Mouse (Mus musculus) splenic B cell, adult 2 months (primary cell): ENCODE results near the gene Adcyap1r1.

Experiments used
- DNase-seq: peaks from one replicate; pipeline ENCODE4 v3.0.0-alpha.2; 2011; ENCODE audit warnings: low read depth, low spot score
- H3K27me3 ChIP-seq: 2 replicates; pipeline ENCODE4 v1.6.1; 2012; ENCODE audit warnings: mild to moderate bottlenecking, low read length, moderate library complexity, mixed read lengths; ENCODE audit not compliant: control insufficient read depth, poor library complexity, insufficient read depth, severe bottlenecking
- H3K36me3 ChIP-seq: 2 replicates; pipeline ENCODE4 v1.6.1; 2012; ENCODE audit warnings: mild to moderate bottlenecking, low read length, moderate library complexity, mixed read lengths; ENCODE audit not compliant: control insufficient read depth, poor library complexity, insufficient read depth, severe bottlenecking

Adcyap1r1 gene

GRCm38 (mm10) chr6:55502309-55502708, 50.5 kb downstream of the Adcyap1r1 start:
- Histone ChIP-seq H3K27me3 (no peaks in the 10 kb centered on the region), H3K36me3 (no peaks in the 10 kb centered on the region)
- no peak for DNase-seq

- peak; percentile 2 for DNase-seq
- no peaks in the 10 kb centered on the region for H3K27me3 ChIP-seq
- H3K36me3 ChIP-seq, result no peaks in the 10 kb centered on the region
Observed at GRCm38 (mm10) chr6:55504797-55505488, 53.2 kb downstream of the Adcyap1r1 start.

GRCm38 (mm10) chr6:55506519-55506918, 54.7 kb downstream of the Adcyap1r1 start:
- no peak for DNase-seq
- no peaks in the 10 kb centered on the region for H3K27me3 ChIP-seq
- no peaks in the 10 kb centered on the region for H3K36me3 ChIP-seq

GRCm38 (mm10) chr6:55509130-55509870, 57.5 kb downstream of the Adcyap1r1 start:
- Histone ChIP-seq H3K27me3 (no peaks in the 10 kb centered on the region), H3K36me3 (no peaks in the 10 kb centered on the region)
- DNase-seq, result no peak

GRCm38 (mm10) chr6:55511212-55512065, 59.7 kb downstream of the Adcyap1r1 start:
- Histone ChIP-seq H3K27me3 (no peaks in the 10 kb centered on the region), H3K36me3 (no peaks in the 10 kb centered on the region)
- peak; percentile 13 for DNase-seq

GRCm38 (mm10) chr6:55512066-55512703, 60.4 kb downstream of the Adcyap1r1 start:
- DNase-seq, result no peak
- H3K27me3 ChIP-seq, result no peaks in the 10 kb centered on the region

GRCm38 (mm10) chr6:55513477-55513876, 61.7 kb downstream of the Adcyap1r1 start:
- DNase-seq, result no peak
- H3K27me3 ChIP-seq, result no peaks in the 10 kb centered on the region
- H3K36me3 ChIP-seq, result no peaks in the 10 kb centered on the region

More at GRCm38 (mm10) chr6:55512066-55512703, 60.4 kb downstream of the Adcyap1r1 start:
- H3K36me3 ChIP-seq, result no peaks in the 10 kb centered on the region

GRCm38 (mm10) chr6:55519605-55520201, 67.9 kb downstream of the Adcyap1r1 start:
- peak; percentile 7 for DNase-seq
- H3K36me3 ChIP-seq, result no peaks in the 10 kb centered on the region
- H3K27me3 ChIP-seq, result no peaks in the 10 kb centered on the region

GRCm38 (mm10) chr6:55520237-55521095, 68.7 kb downstream of the Adcyap1r1 start:
- H3K36me3 ChIP-seq, result no peaks in the 10 kb centered on the region
- no peaks in the 10 kb centered on the region for H3K27me3 ChIP-seq
- no peak for DNase-seq

- no peak for DNase-seq
- Histone ChIP-seq H3K36me3 (no peaks in the 10 kb centered on the region), H3K27me3 (no peaks in the 10 kb centered on the region)
Observed at GRCm38 (mm10) chr6:55536469-55536868, 84.7 kb downstream of the Adcyap1r1 start.

GRCm38 (mm10) chr6:55539196-55539595, 87.4 kb downstream of the Adcyap1r1 start:
- H3K27me3 ChIP-seq, result no peaks in the 10 kb centered on the region
- no peaks in the 10 kb centered on the region for H3K36me3 ChIP-seq
- DNase-seq, result no peak

GRCm38 (mm10) chr6:55542359-55542758, 90.6 kb downstream of the Adcyap1r1 start:
- Histone ChIP-seq H3K27me3 (no peaks in the 10 kb centered on the region), H3K36me3 (no peaks in the 10 kb centered on the region)
- no peak for DNase-seq

- Histone ChIP-seq H3K27me3 (no peaks in the 10 kb centered on the region), H3K36me3 (no peaks in the 10 kb centered on the region)
- no peak for DNase-seq
Observed at GRCm38 (mm10) chr6:55543345-55543744, 91.6 kb downstream of the Adcyap1r1 start.
